Mouse (Mus musculus) thymus, adult 2 months (tissue): ENCODE measurements around the gene Ankrd42. TPM values are rescaled to one million over a fixed set of nuclear protein-coding genes. Genes with fewer than 3 reads are reported as not detected.

Experiments
- DNase-seq: peaks from one replicate; pipeline ENCODE4 v3.0.0; 2021
- H3K27ac ChIP-seq: fragments of 200-500 bp; 2 replicates; pipeline ENCODE4 v1.5.1; 2012; ENCODE audit warnings: low read length, control low read depth; ENCODE audit not compliant: control insufficient read depth, insufficient read depth
- H3K27me3 ChIP-seq: fragments of 200-500 bp; 2 replicates; pipeline ENCODE4 v1.6.1; 2012; ENCODE audit warnings: mild to moderate bottlenecking, low read length, moderate library complexity, mixed read lengths; ENCODE audit not compliant: control insufficient read depth, insufficient read depth
- H3K36me3 ChIP-seq: fragments of 200-500 bp; 2 replicates; pipeline ENCODE4 v1.6.1; 2012; ENCODE audit warnings: mild to moderate bottlenecking, low read length, moderate library complexity; ENCODE audit not compliant: control insufficient read depth, insufficient read depth
- H3K4me1 ChIP-seq: fragments of 200-500 bp; replicated peaks from 2 replicates; pipeline ENCODE4 v1.6.1; 2012; ENCODE audit warnings: low read length; ENCODE audit not compliant: control insufficient read depth, insufficient read depth
- H3K4me3 ChIP-seq: fragments of 200-500 bp; 2 replicates; pipeline ENCODE4 v1.5.1; 2012; ENCODE audit warnings: mild to moderate bottlenecking, low read length, control low read depth, moderate library complexity; ENCODE audit not compliant: control insufficient read depth, insufficient read depth
- CTCF ChIP-seq: fragments of 200-500 bp; IDR thresholded peaks from 2 replicates; pipeline ENCODE4 v1.5.1; 2012; ENCODE audit warnings: mild to moderate bottlenecking, control low read depth, low read length, moderate library complexity, borderline replicate concordance; ENCODE audit not compliant: control insufficient read depth, poor library complexity, insufficient read depth; ENCODE audit errors: extremely low read depth
- POLR2A ChIP-seq: fragments of 200-500 bp; IDR thresholded peaks from 2 replicates; pipeline ENCODE4 v1.6.1; 2012; ENCODE audit warnings: mild to moderate bottlenecking, low read length, control low read depth, moderate library complexity; ENCODE audit not compliant: control insufficient read depth, poor library complexity, insufficient read depth; ENCODE audit errors: extremely low read depth
- WGBS: fragments of 180-500 bp; shearing (Covaris S2); methylation state at CpG from one replicate; pipeline ENCODE4 v1.1.7; 2018; 5-methylcytosine and 5-hydroxymethylcytosine counted together
- polyA plus RNA-seq: library from polyadenylated mRNA; depleted of rRNA; stranded (reverse); fragments of >200 nt; gene quantifications from 2 replicates; pipeline ENCODE4 v1.2.3, GENCODE M21; 2012

The Ankrd42 gene
- polyA plus RNA-seq, 1 experiment, result 0.39 TPM

- WGBS, result 51% methylated on average over 2 of the region's 2 CpGs
- DNase-seq, result no peak
- H3K4me1 ChIP-seq, result no peaks in the 10 kb centered on the region
Measured at GRCm38 (mm10) chr7:92630167-92630566, 6.8 kb downstream of the Ankrd42 start.

GRCm38 (mm10) chr7:92624488-92624887 is 12.5 kb downstream of the Ankrd42 start:
- H3K4me1 ChIP-seq, result no peaks in the 10 kb centered on the region
- H3K4me3 ChIP-seq, result no peak overlapping the region
- WGBS, result 25% methylated on average over 2 of the region's 2 CpGs
- no peaks in the 10 kb centered on the region for H3K36me3 ChIP-seq
- TF ChIP-seq CTCF, result no peak
- TF ChIP-seq POLR2A, result no peak
- peak; percentile 23 for DNase-seq
- H3K27me3 ChIP-seq, result no peaks in the 10 kb centered on the region
- no peak overlapping the region for H3K27ac ChIP-seq

More at GRCm38 (mm10) chr7:92630167-92630566, 6.8 kb downstream of the Ankrd42 start:
- no peaks in the 10 kb centered on the region for H3K27me3 ChIP-seq
- H3K27ac ChIP-seq, result no peak overlapping the region
- H3K36me3 ChIP-seq, result no peaks in the 10 kb centered on the region
- TF ChIP-seq POLR2A (no peak), CTCF (no peak)
- no peak overlapping the region for H3K4me3 ChIP-seq

GRCm38 (mm10) chr7:92610830-92611229 is 26.1 kb downstream of the Ankrd42 start:
- DNase-seq, result no peak
- TF ChIP-seq CTCF (no peak), POLR2A (no peak)
- Histone ChIP-seq H3K4me3 (no peak overlapping the region), H3K27ac (no peak overlapping the region), H3K36me3 (no peaks in the 10 kb centered on the region), H3K27me3 (no peaks in the 10 kb centered on the region), H3K4me1 (no peaks in the 10 kb centered on the region)
- WGBS, result 94% methylated on average over 7 of the region's 7 CpGs

- WGBS, result 93% methylated on average over 7 of the region's 7 CpGs
- no peak overlapping the region for H3K27ac ChIP-seq
- H3K4me1 ChIP-seq, result no peaks in the 10 kb centered on the region
- no peak overlapping the region for H3K4me3 ChIP-seq
- no peak for DNase-seq
- H3K27me3 ChIP-seq, result no peaks in the 10 kb centered on the region
- TF ChIP-seq CTCF, result no peak
- no peak for TF ChIP-seq POLR2A
- no peaks in the 10 kb centered on the region for H3K36me3 ChIP-seq
Measured at GRCm38 (mm10) chr7:92604961-92605360, 32.0 kb downstream of the Ankrd42 start.

GRCm38 (mm10) chr7:92590842-92591241 is 46.1 kb downstream of the Ankrd42 start:
- H3K36me3 ChIP-seq, result no peaks in the 10 kb centered on the region
- H3K27me3 ChIP-seq, result no peaks in the 10 kb centered on the region
- no peaks in the 10 kb centered on the region for H3K4me1 ChIP-seq
- no peak for DNase-seq
- H3K27ac ChIP-seq, result no peak overlapping the region
- WGBS, result 94% methylated on average over 2 of the region's 2 CpGs
- TF ChIP-seq CTCF, result no peak
- no peak for TF ChIP-seq POLR2A
- H3K4me3 ChIP-seq, result no peak overlapping the region

- no peak for DNase-seq
- H3K4me3 ChIP-seq, result no peak overlapping the region
- no peaks in the 10 kb centered on the region for H3K36me3 ChIP-seq
- 95% methylated on average over 7 of the region's 7 CpGs for WGBS
- TF ChIP-seq CTCF, result no peak
- TF ChIP-seq POLR2A, result no peak
- no peak overlapping the region for H3K27ac ChIP-seq
- no peaks in the 10 kb centered on the region for H3K4me1 ChIP-seq
- no peaks in the 10 kb centered on the region for H3K27me3 ChIP-seq
Measured at GRCm38 (mm10) chr7:92589986-92590385, 47.0 kb downstream of the Ankrd42 start.

GRCm38 (mm10) chr7:92583567-92583966 is 53.4 kb downstream of the Ankrd42 start:
- DNase-seq, result no peak
- Histone ChIP-seq H3K27me3 (no peaks in the 10 kb centered on the region), H3K27ac (no peak overlapping the region), H3K36me3 (no peaks in the 10 kb centered on the region), H3K4me3 (no peak overlapping the region), H3K4me1 (no peaks in the 10 kb centered on the region)
- TF ChIP-seq POLR2A (no peak), CTCF (no peak)
- WGBS, result 95% methylated on average over 7 of the region's 7 CpGs
